Mouse (Mus musculus): ENCODE results near the gene Cldn7. TPM values are rescaled to one million over a fixed set of nuclear protein-coding genes. Genes with fewer than 3 reads are reported as not detected.

Gene Cldn7
- total and polyA plus RNA-seq, 3 experiments: 0.31 to 0.36 TPM; not detected in 1

- peak overlapping the region; percentile 84 for H3K27ac ChIP-seq (ENCODE audit: control insufficient read depth, low read depth, low read length)
- H3K4me3 ChIP-seq (ENCODE audit: control insufficient read depth in 1 of 2, insufficient read depth in 1 of 2, low read depth in 2 of 2, low read length in 2 of 2): peak overlapping the region; percentile 69 to 83
- DNase-seq (ENCODE audit: low read depth, low spot score): no peak
- no peaks in the 10 kb centered on the region for H3K27me3 ChIP-seq (ENCODE audit: control insufficient read depth in 1 of 2, insufficient read depth in 2 of 2, low read length in 2 of 2)
- TF ChIP-seq RCOR1 (IDR thresholded peaks at IDR 0.05; ENCODE audit: low read depth, low read length) (peak; percentile 80), BHLHE40 (IDR thresholded peaks at IDR 0.05; ENCODE audit: borderline replicate concordance, low read depth, low read length) (peak; percentile 79; the same call in 1 of the 2 replicates), ETS1 (IDR thresholded peaks at IDR 0.05; ENCODE audit: low read depth, low read length) (no peak), MAX (IDR thresholded peaks at IDR 0.05; ENCODE audit: low read length) (0 out of 2 replicates have a peak, but pooled peaks have one; percentile 11), RAD21 (IDR thresholded peaks at IDR 0.05; ENCODE audit: low read depth, low read length) (no peak), MYC (IDR thresholded peaks at IDR 0.05; ENCODE audit: low read depth, low read length) (peak; percentile 46; the same call in 1 of the 2 replicates)
- peak overlapping the region; percentile 87 for H3K9ac ChIP-seq (ENCODE audit: control insufficient read depth, low read depth, low read length, poor library complexity, severe bottlenecking)
- H3K36me3 ChIP-seq (ENCODE audit: control insufficient read depth in 1 of 2, insufficient read depth in 2 of 2, low read length in 2 of 2): peaks cover 8 to 39% of the 10 kb centered on the region in 2 experiments
- H3K79me2 ChIP-seq (ENCODE audit: control insufficient read depth, insufficient read depth, low read length, poor library complexity): peaks cover 47% of the 10 kb centered on the region
- peaks cover 16 to 38% of the 10 kb centered on the region in 2 experiments for H3K4me1 ChIP-seq (ENCODE audit: control insufficient read depth in 1 of 2, insufficient read depth in 2 of 2, low read length in 2 of 2)
- H3K9me3 ChIP-seq (replicated peaks; ENCODE audit: insufficient read depth, low read length): no peaks in the 10 kb centered on the region
Observed at GRCm38 (mm10) chr11:70001159-70001558, 36.6 kb downstream of the Cldn7 start.

GRCm38 (mm10) chr11:70001865-70002264 is 37.3 kb downstream of the Cldn7 start:
- Histone ChIP-seq H3K27ac (ENCODE audit: control insufficient read depth, low read depth, low read length) (no peak overlapping the region), H3K4me3 (ENCODE audit: control insufficient read depth in 1 of 2, insufficient read depth in 1 of 2, low read depth in 2 of 2, low read length in 2 of 2) (peak overlapping the region; percentile 69 to 83), H3K4me1 (ENCODE audit: control insufficient read depth in 1 of 2, insufficient read depth in 2 of 2, low read length in 2 of 2) (peaks cover 16 to 38% of the 10 kb centered on the region in 2 experiments), H3K27me3 (ENCODE audit: control insufficient read depth in 1 of 2, insufficient read depth in 2 of 2, low read length in 2 of 2) (no peaks in the 10 kb centered on the region), H3K9ac (ENCODE audit: control insufficient read depth, low read depth, low read length, poor library complexity, severe bottlenecking) (peak overlapping the region; percentile 87), H3K79me2 (ENCODE audit: control insufficient read depth, insufficient read depth, low read length, poor library complexity) (peaks cover 40% of the 10 kb centered on the region), H3K9me3 (replicated peaks; ENCODE audit: insufficient read depth, low read length) (no peaks in the 10 kb centered on the region), H3K36me3 (ENCODE audit: control insufficient read depth in 1 of 2, insufficient read depth in 2 of 2, low read length in 2 of 2) (peaks cover 8 to 39% of the 10 kb centered on the region in 2 experiments)
- DNase-seq (ENCODE audit: low read depth, low spot score): peak; percentile 35
- no peak for TF ChIP-seq SMC3 (IDR thresholded peaks at IDR 0.05; ENCODE audit: low read depth, low read length)
- no peak for TF ChIP-seq GATA1 (IDR thresholded peaks at IDR 0.05; ENCODE audit: low read depth, low read length)
- TF ChIP-seq ZNF384 (IDR thresholded peaks at IDR 0.05; ENCODE audit: low read depth, low read length): no peak
- TF ChIP-seq ETS1 (IDR thresholded peaks at IDR 0.05; ENCODE audit: low read depth, low read length): no peak
- no peak for TF ChIP-seq RCOR1 (IDR thresholded peaks at IDR 0.05; ENCODE audit: low read depth, low read length)
- TF ChIP-seq RAD21 (IDR thresholded peaks at IDR 0.05; ENCODE audit: low read depth, low read length): no peak
- TF ChIP-seq CHD1 (IDR thresholded peaks at IDR 0.05; ENCODE audit: low read depth, low read length): no peak
- TF ChIP-seq SIN3A (IDR thresholded peaks at IDR 0.05; ENCODE audit: low read length): no peak
- TF ChIP-seq TAL1 (IDR thresholded peaks at IDR 0.05; ENCODE audit: low read length): no peak
- no peak for TF ChIP-seq EP300 (IDR thresholded peaks at IDR 0.05; ENCODE audit: low read depth in 1 of 2, low read length in 2 of 2)
- no peak for TF ChIP-seq POLR2AphosphoS2 (IDR thresholded peaks at IDR 0.05; ENCODE audit: low read length)
- TF ChIP-seq GABPA (IDR thresholded peaks at IDR 0.05; ENCODE audit: low read depth, low read length): no peak
- no peak for TF ChIP-seq CHD2 (IDR thresholded peaks at IDR 0.05; ENCODE audit: low read length)
- TF ChIP-seq JUND (IDR thresholded peaks at IDR 0.05; ENCODE audit: low read depth, low read length): no peak
- no peak for TF ChIP-seq ELF1 (IDR thresholded peaks at IDR 0.05; ENCODE audit: low read depth, low read length)
- no peak for TF ChIP-seq NRF1 (IDR thresholded peaks at IDR 0.05; ENCODE audit: insufficient read depth, low read depth, low read length, poor library complexity, severe bottlenecking)
